Mouse (Mus musculus) E14TG2a.4 (cell line): ENCODE data around the gene Sox8.

ENCODE experiments used
- CTCF ChIP-seq: conservative IDR thresholded peaks from 2 replicates; pipeline ENCODE4 v1.5.1; 2014; ENCODE audit warnings: low read length
- NANOG ChIP-seq: IDR thresholded peaks from 2 replicates; pipeline ENCODE4 v1.6.1; 2014; ENCODE audit warnings: borderline replicate concordance, low read length, mixed read lengths
- POU5F1 ChIP-seq: IDR thresholded peaks from 2 replicates; pipeline ENCODE4 v1.6.1; 2014; ENCODE audit warnings: low read length, borderline replicate concordance

DNA sequence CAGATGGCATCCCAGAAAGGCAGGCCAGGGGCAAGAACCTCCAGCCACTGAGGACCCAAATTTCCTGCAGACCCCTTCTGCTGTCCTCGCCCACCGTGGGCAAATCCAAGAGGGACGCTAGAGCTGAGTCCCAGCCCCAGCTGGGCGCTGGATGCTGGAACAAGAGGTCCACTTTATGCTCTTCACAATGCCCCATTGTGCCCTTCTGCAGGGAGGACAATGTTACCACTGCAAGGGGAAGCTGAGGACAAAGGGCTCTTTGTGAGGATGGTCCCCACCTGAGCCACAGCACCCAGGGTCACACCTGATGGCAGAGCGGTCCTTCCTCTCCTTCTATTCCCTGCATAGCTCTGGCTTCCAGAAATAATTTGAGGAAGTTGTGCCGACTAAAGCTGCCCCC is 6.8 kb upstream of the Sox8 start:
- no peak for TF ChIP-seq CTCF
- TF ChIP-seq NANOG: no peak
- TF ChIP-seq POU5F1: no peak
